8 mouse cellular contexts compared by ENCODE assay signal in the genomic region with DNA sequence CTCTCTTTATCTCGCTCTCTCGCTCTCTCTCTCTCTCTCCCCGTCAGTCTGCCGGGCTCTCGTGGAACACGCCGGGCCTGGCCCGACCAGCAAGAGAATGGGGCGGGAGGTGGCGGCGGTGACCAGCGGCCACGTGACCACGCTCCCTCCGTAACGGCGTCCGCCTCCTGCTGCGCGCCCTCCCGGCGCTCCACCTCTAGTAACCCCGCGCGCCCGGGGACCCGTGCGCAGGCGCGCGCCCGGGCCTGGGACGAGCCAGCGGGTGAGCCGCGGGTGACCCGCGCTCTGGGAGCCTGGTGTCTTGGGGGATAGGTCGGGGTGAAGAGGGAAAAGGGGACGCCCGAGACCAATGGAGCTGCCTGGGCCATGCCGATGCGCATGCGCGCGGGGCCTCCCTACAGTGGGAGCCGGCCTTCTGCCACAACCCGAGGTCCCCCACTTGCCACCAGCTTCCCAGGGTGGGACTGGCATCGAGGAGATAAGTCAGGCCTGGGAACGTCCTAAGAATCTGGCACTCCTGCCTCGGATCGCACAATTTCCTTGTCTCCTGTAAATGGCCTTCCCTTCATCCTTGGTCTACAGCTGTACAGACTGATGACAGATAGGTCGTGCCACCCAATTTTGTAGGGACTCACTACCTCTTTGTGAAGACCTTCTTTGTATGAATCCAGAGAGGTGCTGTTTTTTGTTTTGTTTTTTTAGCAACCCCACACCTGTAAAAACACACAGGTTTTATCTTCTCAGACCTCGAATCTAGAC. TPM values are rescaled to one million over a fixed set of nuclear protein-coding genes. Genes with fewer than 3 reads are reported as not detected.
A peak's percentile ranks its signal among the peaks of the same experiment; 100 is the strongest.
DNase-seq lines count a peak whose midpoint lies in the region; ATAC-seq and TF ChIP-seq lines count a peak whose summit lies in the region.

Tbc1d5 (minus strand) TSS at position 158 of the 759 bp plus-strand sequence.

- TF ChIP-seq POLR2A in brain, embryonic 14.5 days (IDR thresholded peaks at IDR 0.05; ENCODE audit: borderline replicate concordance, extremely low read depth, insufficient read depth, insufficient read length, poor library complexity, severe bottlenecking): no peak; the same call in 1 of the 2 replicates
- TF ChIP-seq POLR2A in liver, adult 2 months (IDR thresholded peaks at IDR 0.05; ENCODE audit: extremely low read depth, insufficient read depth, low read length): peak; percentile 86
- TF ChIP-seq POLR2A in myocyte (IDR thresholded peaks at IDR 0.05; ENCODE audit: insufficient read length, low read depth): peak; percentile 81

- H3K9me3 ChIP-seq in erythroblast, embryonic 14.5 days (ENCODE audit: control insufficient read depth, low read length): no peaks in the 10 kb centered on the region
- no peaks in the 10 kb centered on the region for H3K9me3 ChIP-seq in heart, embryonic 11.5 days (replicated peaks; ENCODE audit: control insufficient read depth, low read length)
- H3K9me3 ChIP-seq in kidney, embryonic 16.5 days (ENCODE audit: low read length): no peaks in the 10 kb centered on the region

- H3K36me3 ChIP-seq in C2C12 (ENCODE audit: control insufficient read depth, insufficient read depth): no peaks in the 10 kb centered on the region
- no peaks in the 10 kb centered on the region for H3K36me3 ChIP-seq in erythroblast, embryonic 14.5 days (ENCODE audit: control insufficient read depth)
- H3K36me3 ChIP-seq in heart, embryonic 11.5 days (ENCODE audit: control insufficient read depth, insufficient read depth, low read length): no peaks in the 10 kb centered on the region
- H3K36me3 ChIP-seq in kidney, embryonic 16.5 days (ENCODE audit: insufficient read depth, low read length): no peaks in the 10 kb centered on the region
- H3K36me3 ChIP-seq in liver, adult 2 months (ENCODE audit: control insufficient read depth, insufficient read depth, low read length): no peaks in the 10 kb centered on the region
- H3K36me3 ChIP-seq in myocyte (ENCODE audit: control insufficient read depth, insufficient read depth): no peaks in the 10 kb centered on the region
- H3K36me3 ChIP-seq in splenic B cell, adult 2 months (ENCODE audit: control insufficient read depth, insufficient read depth, low read length, poor library complexity, severe bottlenecking): no peaks in the 10 kb centered on the region

- TF ChIP-seq CTCF in C2C12 (IDR thresholded peaks at IDR 0.05; ENCODE audit: control insufficient read depth, insufficient read depth, insufficient read length): no peak
- TF ChIP-seq CTCF in brain, embryonic 14.5 days (IDR thresholded peaks at IDR 0.05; ENCODE audit: borderline replicate concordance, extremely low read depth, insufficient read depth, insufficient read length): no peak
- no peak for TF ChIP-seq CTCF in liver, adult 2 months (IDR thresholded peaks at IDR 0.05; ENCODE audit: low read depth, low read length)

- H3ac ChIP-seq in C2C12 (ENCODE audit: control insufficient read depth, insufficient read length, low read depth) (peak within 1 kb of the TSS; percentile 85), myocyte (ENCODE audit: control insufficient read depth, insufficient read length) (peak within 1 kb of the TSS; percentile 68)

- peaks cover 34% of the 10 kb centered on the region for H3K79me2 ChIP-seq in C2C12 (ENCODE audit: control insufficient read depth, insufficient read depth)
- no peaks in the 10 kb centered on the region; the same call in 1 of the 2 replicates for H3K79me2 ChIP-seq in liver, adult 2 months (ENCODE audit: control insufficient read depth, insufficient read depth, low read length)
- H3K79me2 ChIP-seq in myocyte (ENCODE audit: control insufficient read depth, insufficient read depth): peaks cover 25% of the 10 kb centered on the region

- peak within 1 kb of the TSS; percentile 64 for H3K4me3 ChIP-seq in C2C12 (ENCODE audit: insufficient read depth, poor library complexity, severe bottlenecking)
- peak within 1 kb of the TSS; percentile 94 for H3K4me3 ChIP-seq in erythroblast, embryonic 14.5 days (replicated peaks)
- H3K4me3 ChIP-seq in heart, embryonic 11.5 days (ENCODE audit: low read depth, low read length): peak within 1 kb of the TSS; percentile 84
- H3K4me3 ChIP-seq in kidney, embryonic 16.5 days (ENCODE audit: low read length): peak within 1 kb of the TSS; percentile 61
- peak within 1 kb of the TSS; percentile 89 for H3K4me3 ChIP-seq in liver, adult 2 months (ENCODE audit: insufficient read depth, low read depth, low read length)
- H3K4me3 ChIP-seq in myocyte: peak within 1 kb of the TSS; percentile 67

- 2% methylated on average over 54 of the region's 54 CpGs for WGBS in heart, embryonic 11.5 days (ENCODE audit: insufficient replicate concordance)
- 2% methylated on average over 53 of the region's 54 CpGs for WGBS in kidney, embryonic 16.5 days
- WGBS in liver, adult 2 months: 3% methylated on average over 54 of the region's 54 CpGs

- peak within 1 kb of the TSS; percentile 84 for H3K4me2 ChIP-seq in heart, embryonic 11.5 days
- peak within 1 kb of the TSS; percentile 79 for H3K4me2 ChIP-seq in kidney, embryonic 16.5 days (replicated peaks; ENCODE audit: low read depth, low read length)
- H3K4me2 ChIP-seq in myocyte (ENCODE audit: low read depth): peak within 1 kb of the TSS; percentile 91

- peak; percentile 94 for DNase-seq in brain, embryonic 14.5 days (ENCODE audit: low read depth)
- DNase-seq in liver, adult 2 months (ENCODE audit: extremely low read depth, low read depth, low spot score): peak; percentile 80
- DNase-seq in splenic B cell, adult 2 months (ENCODE audit: low read depth, low spot score): peak; percentile 82

- ATAC-seq in heart, embryonic 11.5 days (replicated peaks; ENCODE audit: insufficient number of reproducible peaks, low FRiP score, low TSS enrichment): peak; percentile 99
- peak; percentile 99 for ATAC-seq in kidney, embryonic 16.5 days (ENCODE audit: low FRiP score, low TSS enrichment)

- H3K4me1 ChIP-seq in erythroblast, embryonic 14.5 days (ENCODE audit: control insufficient read depth): peaks cover 21% of the 10 kb centered on the region
- no peaks in the 10 kb centered on the region for H3K4me1 ChIP-seq in heart, embryonic 11.5 days (ENCODE audit: control insufficient read depth, insufficient read depth, low read length)
- H3K4me1 ChIP-seq in kidney, embryonic 16.5 days (ENCODE audit: insufficient read depth, low read length): peaks cover 9% of the 10 kb centered on the region
- H3K4me1 ChIP-seq in liver, adult 2 months (ENCODE audit: control insufficient read depth, insufficient read depth, low read length): peaks cover 8% of the 10 kb centered on the region

- peak within 1 kb of the TSS; percentile 99 for H3K27ac ChIP-seq in heart, embryonic 11.5 days (ENCODE audit: low read depth, low read length)
- peak within 1 kb of the TSS; percentile 92 for H3K27ac ChIP-seq in kidney, embryonic 16.5 days (ENCODE audit: low read length)
- peak within 1 kb of the TSS; percentile 81 for H3K27ac ChIP-seq in liver, adult 2 months (replicated peaks; ENCODE audit: insufficient read depth, low read depth, low read length)

- H3K27me3 ChIP-seq in C2C12 (ENCODE audit: control insufficient read depth, insufficient read depth, insufficient read length) (no peaks in the 10 kb centered on the region), myocyte (ENCODE audit: control insufficient read depth, insufficient read depth, insufficient read length) (no peaks in the 10 kb centered on the region)
- H3K27me3 ChIP-seq in erythroblast, embryonic 14.5 days (ENCODE audit: control insufficient read depth): no peaks in the 10 kb centered on the region
- no peaks in the 10 kb centered on the region for H3K27me3 ChIP-seq in heart, embryonic 11.5 days (ENCODE audit: control insufficient read depth, insufficient read depth, low read length)
- H3K27me3 ChIP-seq in kidney, embryonic 16.5 days (ENCODE audit: insufficient read depth, low read length): no peaks in the 10 kb centered on the region
- H3K27me3 ChIP-seq in liver, adult 2 months (ENCODE audit: control insufficient read depth, insufficient read depth, low read length): no peaks in the 10 kb centered on the region
- no peaks in the 10 kb centered on the region for H3K27me3 ChIP-seq in splenic B cell, adult 2 months (ENCODE audit: control insufficient read depth, insufficient read depth, low read length, poor library complexity, severe bottlenecking)

- peaks cover 5% of the 10 kb centered on the region for H3K79me3 ChIP-seq in C2C12 (ENCODE audit: low read depth)

- peak within 1 kb of the TSS; percentile 96 for H3K9ac ChIP-seq in heart, embryonic 11.5 days (ENCODE audit: low read depth, low read length)
- H3K9ac ChIP-seq in kidney, embryonic 16.5 days (replicated peaks; ENCODE audit: low read length): peak within 1 kb of the TSS; percentile 94
- peak within 1 kb of the TSS; percentile 98 for H3K9ac ChIP-seq in liver, adult 2 months (ENCODE audit: low read depth, low read length)

TF ChIP-seq in C2C12, 6 proteins besides CTCF, POLR2A, EP300 and RAD21:
- TF ChIP-seq MYOG (IDR thresholded peaks at IDR 0.05; ENCODE audit: control insufficient read depth, extremely low read depth, insufficient read length): no peak
- peak; percentile 57 for TF ChIP-seq MAX (IDR thresholded peaks at IDR 0.05)
- TF ChIP-seq USF1 (IDR thresholded peaks at IDR 0.05; ENCODE audit: low read depth): peak; percentile 89

TF ChIP-seq in myocyte, 11 proteins besides CTCF, POLR2A, EP300 and RAD21:
- TF ChIP-seq TCF12 (IDR thresholded peaks at IDR 0.05; ENCODE audit: insufficient read depth, poor library complexity, severe bottlenecking) (no peak), REST (IDR thresholded peaks at IDR 0.05; ENCODE audit: insufficient read depth, insufficient read length) (peak; percentile 25), USF1 (IDR thresholded peaks at IDR 0.05; ENCODE audit: low read depth) (peak; percentile 87), POLR2AphosphoS2 (IDR thresholded peaks at IDR 0.05; ENCODE audit: insufficient read length, low read depth) (peak; percentile 84), MYOG (IDR thresholded peaks at IDR 0.05; ENCODE audit: control insufficient read depth in 1 of 3, insufficient read depth in 1 of 3, insufficient read length in 2 of 3, low read depth in 2 of 3) (no peak)

RNA-seq across cellular contexts. Expression of gene Tbc1d5, which starts in this region (rescaled TPM):
- polyA plus RNA-seq in C2C12 (2012; fragmentation: generic; extraction: Trizol) (6.7 TPM), myocyte (2012; fragmentation: generic; extraction: Trizol) (6.3 TPM)
- 8.3 and 11.0 TPM in 2 replicates for polyA plus RNA-seq in brain, embryonic 14.5 days (2012; rRNA removed)
- polyA plus RNA-seq in erythroblast, embryonic 14.5 days (2012): 0.28 and 0.38 TPM in 2 replicates
- 9.3 and 9.7 TPM in 2 replicates for polyA plus RNA-seq in heart, embryonic 11.5 days (2014; fragmentation: Nextera tagmentation; extraction: Ambion mirVana)
- 12.2 and 13.6 TPM in 2 replicates for polyA plus RNA-seq in kidney, embryonic 16.5 days (2015; fragmentation: Nextera tagmentation; extraction: Ambion mirVana)
- 8.9 TPM in 2 replicates for total RNA-seq in liver, adult 2 months (2014; rRNA removed)
- polyA plus RNA-seq in liver, adult 2 months (2012; rRNA removed): 5.2 TPM in 2 replicates

Comparison
In these comparisons a context has a peak if more than half of its experiments do, and no peak if none do; other contexts are left out.
1. Peak in every context shown above with its lines: DNase-seq, ATAC-seq, H3K4me3 ChIP-seq and H3K27ac ChIP-seq.